Mouse (Mus musculus): ENCODE results near the gene Ramp1. TPM values are rescaled to one million over a fixed set of nuclear protein-coding genes. Genes with fewer than 3 reads are reported as not detected.

The Ramp1 gene
- polyA plus RNA-seq, 1 experiment from 2014 or later, result 0.47 TPM

- WGBS, result 61% methylated on average over 1 of the region's 1 CpGs
- no peaks in the 10 kb centered on the region for H3K36me3 ChIP-seq (ENCODE audit: control insufficient read depth, insufficient read depth, low read length)
- no peaks in the 10 kb centered on the region for H3K27me3 ChIP-seq (ENCODE audit: control insufficient read depth, insufficient read depth, low read length)
- no peak for DNase-seq (ENCODE audit: low spot score)
- H3K4me2 ChIP-seq (ENCODE audit: low read depth, severe bottlenecking), result no peak overlapping the region
- H3K4me1 ChIP-seq (ENCODE audit: control insufficient read depth, insufficient read depth, low read length), result 0 out of 2 replicates have a peak, but pooled peaks cover 2% of the 10 kb centered on the region
- no peaks in the 10 kb centered on the region for H3K9me3 ChIP-seq (ENCODE audit: control insufficient read depth, low read length)
- no peak overlapping the region for H3K9ac ChIP-seq (ENCODE audit: low read length)
- no peak overlapping the region for H3K4me3 ChIP-seq (ENCODE audit: low read depth, low read length)
- no peak overlapping the region for H3K27ac ChIP-seq (replicated peaks; ENCODE audit: low read depth, low read length)
- no peak for ATAC-seq (ENCODE audit: insufficient number of reproducible peaks, low FRiP score, low TSS enrichment, low read depth)
These were observed 36.4 kb downstream of the Ramp1 start for GRCm38 (mm10) chr1:91215981-91216380.

- ATAC-seq (ENCODE audit: insufficient number of reproducible peaks, low FRiP score, low TSS enrichment, low read depth), result no peak
- 75% methylated on average over 10 of the region's 10 CpGs for WGBS
These were observed 37.1 kb downstream of the Ramp1 start for GRCm38 (mm10) chr1:91216504-91217267.

GRCm38 (mm10) chr1:91219641-91220321 is 40.2 kb downstream of the Ramp1 start:
- Histone ChIP-seq H3K36me3 (ENCODE audit: control insufficient read depth, insufficient read depth, low read length) (no peaks in the 10 kb centered on the region), H3K9ac (ENCODE audit: low read length) (no peak overlapping the region), H3K9me3 (ENCODE audit: control insufficient read depth, low read length) (no peaks in the 10 kb centered on the region), H3K27ac (replicated peaks; ENCODE audit: low read depth, low read length) (no peak overlapping the region), H3K4me3 (ENCODE audit: low read depth, low read length) (no peak overlapping the region), H3K4me2 (ENCODE audit: low read depth, severe bottlenecking) (no peak overlapping the region), H3K4me1 (ENCODE audit: control insufficient read depth, insufficient read depth, low read length) (no peaks in the 10 kb centered on the region), H3K27me3 (ENCODE audit: control insufficient read depth, insufficient read depth, low read length) (no peaks in the 10 kb centered on the region)
- ATAC-seq (ENCODE audit: insufficient number of reproducible peaks, low FRiP score, low TSS enrichment, low read depth), result no peak
- 89% methylated on average over 7 of the region's 7 CpGs for WGBS
- no peak for DNase-seq (ENCODE audit: low spot score)

More at GRCm38 (mm10) chr1:91216504-91217267, 37.1 kb downstream of the Ramp1 start:
- no peak for DNase-seq (ENCODE audit: low spot score)
- no peak overlapping the region for H3K27ac ChIP-seq (replicated peaks; ENCODE audit: low read depth, low read length)
- H3K4me2 ChIP-seq (ENCODE audit: low read depth, severe bottlenecking), result no peak overlapping the region
- H3K9me3 ChIP-seq (ENCODE audit: control insufficient read depth, low read length), result no peaks in the 10 kb centered on the region
- H3K4me3 ChIP-seq (ENCODE audit: low read depth, low read length), result no peak overlapping the region
- no peaks in the 10 kb centered on the region for H3K36me3 ChIP-seq (ENCODE audit: control insufficient read depth, insufficient read depth, low read length)
- no peaks in the 10 kb centered on the region for H3K27me3 ChIP-seq (ENCODE audit: control insufficient read depth, insufficient read depth, low read length)
- no peak overlapping the region for H3K9ac ChIP-seq (ENCODE audit: low read length)
- H3K4me1 ChIP-seq (ENCODE audit: control insufficient read depth, insufficient read depth, low read length), result 0 out of 2 replicates have a peak, but pooled peaks cover 2% of the 10 kb centered on the region

- Histone ChIP-seq H3K27me3 (ENCODE audit: control insufficient read depth, insufficient read depth, low read length) (no peaks in the 10 kb centered on the region), H3K4me2 (ENCODE audit: low read depth, severe bottlenecking) (no peak overlapping the region), H3K4me1 (ENCODE audit: control insufficient read depth, insufficient read depth, low read length) (no peaks in the 10 kb centered on the region), H3K9me3 (ENCODE audit: control insufficient read depth, low read length) (no peaks in the 10 kb centered on the region), H3K4me3 (ENCODE audit: low read depth, low read length) (no peak overlapping the region), H3K9ac (ENCODE audit: low read length) (no peak overlapping the region), H3K36me3 (ENCODE audit: control insufficient read depth, insufficient read depth, low read length) (no peaks in the 10 kb centered on the region), H3K27ac (replicated peaks; ENCODE audit: low read depth, low read length) (no peak overlapping the region)
- ATAC-seq (ENCODE audit: insufficient number of reproducible peaks, low FRiP score, low TSS enrichment, low read depth), result no peak
- 82% methylated on average over 3 of the region's 3 CpGs for WGBS
- no peak for DNase-seq (ENCODE audit: low spot score)
These were observed 40.7 kb downstream of the Ramp1 start for GRCm38 (mm10) chr1:91220322-91220672.

- Histone ChIP-seq H3K4me3 (ENCODE audit: low read depth, low read length) (no peak overlapping the region), H3K4me1 (ENCODE audit: control insufficient read depth, insufficient read depth, low read length) (peaks cover 4% of the 10 kb centered on the region; the same call in 1 of the 2 replicates), H3K27me3 (ENCODE audit: control insufficient read depth, insufficient read depth, low read length) (no peaks in the 10 kb centered on the region), H3K27ac (replicated peaks; ENCODE audit: low read depth, low read length) (no peak overlapping the region), H3K9me3 (ENCODE audit: control insufficient read depth, low read length) (no peaks in the 10 kb centered on the region), H3K36me3 (ENCODE audit: control insufficient read depth, insufficient read depth, low read length) (no peaks in the 10 kb centered on the region), H3K9ac (ENCODE audit: low read length) (no peak overlapping the region), H3K4me2 (ENCODE audit: low read depth, severe bottlenecking) (no peak overlapping the region)
- 62% methylated on average over 4 of the region's 4 CpGs for WGBS
- ATAC-seq (ENCODE audit: insufficient number of reproducible peaks, low FRiP score, low TSS enrichment, low read depth) (no peak), DNase-seq (ENCODE audit: low spot score) (no peak)
These were observed 46.9 kb downstream of the Ramp1 start for GRCm38 (mm10) chr1:91226562-91226961.

GRCm38 (mm10) chr1:91227381-91228054 is 47.9 kb downstream of the Ramp1 start:
- ATAC-seq (ENCODE audit: insufficient number of reproducible peaks, low FRiP score, low TSS enrichment, low read depth) (no peak), DNase-seq (ENCODE audit: low spot score) (no peak)
- no peak overlapping the region for H3K27ac ChIP-seq (replicated peaks; ENCODE audit: low read depth, low read length)
- no peaks in the 10 kb centered on the region for H3K9me3 ChIP-seq (ENCODE audit: control insufficient read depth, low read length)
- H3K4me3 ChIP-seq (ENCODE audit: low read depth, low read length), result no peak overlapping the region
- H3K27me3 ChIP-seq (ENCODE audit: control insufficient read depth, insufficient read depth, low read length), result no peaks in the 10 kb centered on the region
- H3K4me2 ChIP-seq (ENCODE audit: low read depth, severe bottlenecking), result no peak overlapping the region
- WGBS, result 44% methylated on average over 15 of the region's 15 CpGs
- no peaks in the 10 kb centered on the region for H3K36me3 ChIP-seq (ENCODE audit: control insufficient read depth, insufficient read depth, low read length)
- H3K9ac ChIP-seq (ENCODE audit: low read length), result no peak overlapping the region
- H3K4me1 ChIP-seq (ENCODE audit: control insufficient read depth, insufficient read depth, low read length), result peaks cover 4% of the 10 kb centered on the region; the same call in 1 of the 2 replicates

GRCm38 (mm10) chr1:91231142-91231541 is 51.5 kb downstream of the Ramp1 start:
- peaks cover 4% of the 10 kb centered on the region; the same call in 1 of the 2 replicates for H3K4me1 ChIP-seq (ENCODE audit: control insufficient read depth, insufficient read depth, low read length)
- H3K4me3 ChIP-seq (ENCODE audit: low read depth, low read length), result no peak overlapping the region
- DNase-seq (ENCODE audit: low spot score), result no peak
- H3K9me3 ChIP-seq (ENCODE audit: control insufficient read depth, low read length), result no peaks in the 10 kb centered on the region
- WGBS, result 77% methylated on average over 6 of the region's 6 CpGs
- no peak overlapping the region for H3K27ac ChIP-seq (replicated peaks; ENCODE audit: low read depth, low read length)
- H3K27me3 ChIP-seq (ENCODE audit: control insufficient read depth, insufficient read depth, low read length), result no peaks in the 10 kb centered on the region
- H3K9ac ChIP-seq (ENCODE audit: low read length), result no peak overlapping the region
- ATAC-seq (ENCODE audit: insufficient number of reproducible peaks, low FRiP score, low TSS enrichment, low read depth), result no peak
- H3K36me3 ChIP-seq (ENCODE audit: control insufficient read depth, insufficient read depth, low read length), result no peaks in the 10 kb centered on the region
- no peak overlapping the region for H3K4me2 ChIP-seq (ENCODE audit: low read depth, severe bottlenecking)

GRCm38 (mm10) chr1:91231896-91232295 is 52.3 kb downstream of the Ramp1 start:
- 68% methylated on average over 5 of the region's 5 CpGs for WGBS
- no peaks in the 10 kb centered on the region for H3K36me3 ChIP-seq (ENCODE audit: control insufficient read depth, insufficient read depth, low read length)
- H3K9ac ChIP-seq (ENCODE audit: low read length), result no peak overlapping the region
- H3K4me2 ChIP-seq (ENCODE audit: low read depth, severe bottlenecking), result no peak overlapping the region
- no peak overlapping the region for H3K4me3 ChIP-seq (ENCODE audit: low read depth, low read length)
- no peaks in the 10 kb centered on the region for H3K9me3 ChIP-seq (ENCODE audit: control insufficient read depth, low read length)
- ATAC-seq (ENCODE audit: insufficient number of reproducible peaks, low FRiP score, low TSS enrichment, low read depth), result no peak
- H3K27me3 ChIP-seq (ENCODE audit: control insufficient read depth, insufficient read depth, low read length), result no peaks in the 10 kb centered on the region
- H3K4me1 ChIP-seq (ENCODE audit: control insufficient read depth, insufficient read depth, low read length), result peaks cover 4% of the 10 kb centered on the region; the same call in 1 of the 2 replicates
- H3K27ac ChIP-seq (replicated peaks; ENCODE audit: low read depth, low read length), result no peak overlapping the region
- DNase-seq (ENCODE audit: low spot score), result no peak

All from limb, embryonic 11.5 days (tissue).